Mouse (Mus musculus): ENCODE measurements around the gene Vmn2r61. TPM values are rescaled to one million over a fixed set of nuclear protein-coding genes. Genes with fewer than 3 reads are reported as not detected.

The Vmn2r61 gene
- polyA plus RNA-seq (2016; fragmentation: Nextera tagmentation; extraction: Ambion mirVana) = not detected in 2 replicates

- Histone ChIP-seq H3K9me3 (peaks cover 10% of the 10 kb centered on the region; the same call in 1 of the 2 replicates), H3K9ac (no peak within 1 kb of the TSS), H3K36me3 (no peaks in the 10 kb centered on the region), H3K4me2 (replicated peaks) (no peak within 1 kb of the TSS), H3K4me1 (no peaks in the 10 kb centered on the region), H3K4me3 (no peak within 1 kb of the TSS), H3K27me3 (no peaks in the 10 kb centered on the region), H3K27ac (no peak within 1 kb of the TSS)
- 82% methylated on average over 1 of the region's 1 CpGs for WGBS
- ATAC-seq (ENCODE audit: insufficient number of reproducible peaks, insufficient read depth, low FRiP score, low TSS enrichment) = no peak
These were observed at the start of gene Vmn2r61 for GRCm38 (mm10) chr7:42259753-42260152. Gene Vmn2r61 (plus strand): TSS chr7:42260053.

Other genes starting within 250 kb of the Vmn2r61 start
- gene Vmn2r59, start 201.0 kb upstream of the Vmn2r61 start, polyA plus RNA-seq (2016; fragmentation: Nextera tagmentation; extraction: Ambion mirVana) = not detected in 2 replicates
- gene Vmn2r60, start 152.3 kb upstream of the Vmn2r61 start, polyA plus RNA-seq (2016; fragmentation: Nextera tagmentation; extraction: Ambion mirVana) = not detected in 2 replicates
- not detected in 2 replicates for gene 4933421I07Rik, start 188.1 kb downstream of the Vmn2r61 start, polyA plus RNA-seq (2016; fragmentation: Nextera tagmentation; extraction: Ambion mirVana)
- gene Zfp141, start 245.7 kb downstream of the Vmn2r61 start, polyA plus RNA-seq (2016; fragmentation: Nextera tagmentation; extraction: Ambion mirVana) = 14.5 and 15.9 TPM in 2 replicates

Measured in embryonic facial prominence, embryonic 12.5 days (tissue).